Mouse (Mus musculus) cerebellum, postnatal 36 days (tissue): Measurements from ENCODE around the gene Dgkz.

Experiments used
- DNase-seq, 2 experiments: peaks; one replicate each; pipeline ENCODE4 v3.0.0; 2021 to 2022; ENCODE audit warnings: mixed read lengths in 2 of 2

Gene Dgkz

DNA sequence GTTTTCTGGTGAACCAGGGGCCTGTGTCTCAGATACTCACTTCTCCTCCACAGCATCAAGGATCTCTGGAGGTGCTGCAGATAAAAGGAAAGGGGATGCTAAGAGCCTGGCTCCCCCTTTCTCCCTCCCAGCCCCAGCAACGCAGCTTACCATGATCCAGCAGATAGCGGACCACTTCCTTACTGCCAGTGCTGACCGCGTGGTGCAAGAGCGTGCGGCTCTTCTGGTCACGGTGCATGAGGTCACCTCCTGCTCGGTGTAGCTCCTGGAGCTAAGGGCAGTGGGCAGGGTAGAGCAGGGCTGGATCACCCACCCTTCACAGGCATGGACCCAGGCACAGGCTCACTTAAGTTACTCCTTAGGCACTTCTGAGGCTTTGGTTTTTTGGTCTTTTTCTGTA lies 41.6 kb downstream of the Dgkz start:
- DNase-seq, result no peak

DNA sequence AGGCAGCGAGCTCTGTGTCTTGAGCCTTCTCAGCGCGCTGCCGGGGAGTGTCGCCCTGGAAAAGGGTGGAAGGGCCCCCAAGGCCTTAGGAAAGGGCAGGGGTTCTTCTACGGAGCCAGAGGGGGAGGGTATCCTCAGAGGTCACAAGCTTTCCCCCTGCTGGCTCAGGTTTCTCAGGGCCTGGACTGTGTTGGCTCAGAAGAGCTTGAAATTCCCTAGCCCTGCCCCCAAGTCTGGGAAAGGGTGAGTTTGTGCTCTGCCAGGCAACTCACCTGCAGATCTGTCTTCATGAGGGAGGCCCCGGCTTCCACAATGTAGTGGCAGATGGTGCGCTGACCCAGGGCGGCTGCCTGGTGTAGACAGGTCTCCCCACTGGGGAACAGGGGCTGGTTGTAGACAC lies 42.2 kb downstream of the Dgkz start:
- DNase-seq, result peak; percentile 75 to 79

DNA sequence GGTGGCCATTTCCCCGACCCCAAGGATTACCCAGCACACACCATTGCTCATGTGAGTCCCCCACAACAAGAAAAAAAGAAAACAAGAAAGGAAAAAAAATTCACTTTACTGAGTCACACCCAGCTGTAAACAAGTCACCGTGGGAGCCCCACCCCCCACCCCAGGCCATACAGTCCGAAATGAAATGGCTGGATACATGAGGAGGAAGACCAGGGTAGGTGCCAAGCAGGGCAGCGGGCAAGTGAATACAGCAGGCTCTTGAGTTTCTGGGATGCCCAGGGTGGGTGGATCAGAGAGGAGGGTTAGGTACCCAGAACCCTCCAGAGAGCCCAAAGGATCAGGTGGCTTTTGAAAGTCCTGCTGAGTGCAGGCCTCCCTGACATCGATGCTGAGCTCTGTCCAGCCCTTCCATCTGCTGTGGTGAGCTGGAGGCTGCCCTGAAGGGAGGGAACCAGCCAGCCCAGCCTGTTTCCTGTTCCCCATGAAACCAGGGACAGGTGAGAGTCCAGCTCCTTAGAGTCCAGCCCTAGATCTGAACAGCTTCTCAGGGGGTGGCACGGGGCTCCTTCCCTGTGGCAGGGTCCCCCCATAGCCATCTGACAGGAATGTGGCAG lies 42.8 kb downstream of the Dgkz start:
- DNase-seq, result peak; percentile 60

DNA sequence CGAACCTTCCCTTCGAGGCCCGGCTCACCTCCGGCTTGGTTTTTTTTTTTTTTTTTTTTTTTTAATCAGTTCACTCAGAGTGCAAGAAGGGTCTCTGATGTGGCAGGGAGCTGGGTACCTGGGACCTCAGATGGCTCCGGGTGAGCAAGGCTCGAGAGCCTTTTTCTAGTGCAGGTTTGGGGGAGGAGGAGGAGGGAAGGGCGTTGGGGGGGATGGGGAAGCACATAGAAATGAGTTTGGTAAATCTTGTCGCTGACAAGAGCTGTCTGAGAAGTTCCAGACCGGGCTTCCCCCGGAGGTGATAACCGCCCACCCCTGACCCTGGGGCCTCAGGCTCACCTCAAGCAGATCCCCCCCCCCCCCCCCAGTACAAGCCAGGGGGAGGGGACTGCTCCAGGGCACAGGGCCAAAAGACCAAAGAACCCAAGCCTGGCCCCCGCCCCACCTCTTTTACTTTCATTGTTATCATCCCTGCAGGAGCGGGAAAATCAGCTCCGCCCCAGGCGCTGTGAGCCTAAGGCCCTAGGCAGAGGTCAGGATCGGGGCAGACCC lies 43.4 kb downstream of the Dgkz start, which contains the start of gene Mdk:
Gene Mdk (minus strand): TSS at position 138 of the 552 bp plus-strand sequence.
- DNase-seq, result peak in 1 of 2 experiments; percentile 19

DNA sequence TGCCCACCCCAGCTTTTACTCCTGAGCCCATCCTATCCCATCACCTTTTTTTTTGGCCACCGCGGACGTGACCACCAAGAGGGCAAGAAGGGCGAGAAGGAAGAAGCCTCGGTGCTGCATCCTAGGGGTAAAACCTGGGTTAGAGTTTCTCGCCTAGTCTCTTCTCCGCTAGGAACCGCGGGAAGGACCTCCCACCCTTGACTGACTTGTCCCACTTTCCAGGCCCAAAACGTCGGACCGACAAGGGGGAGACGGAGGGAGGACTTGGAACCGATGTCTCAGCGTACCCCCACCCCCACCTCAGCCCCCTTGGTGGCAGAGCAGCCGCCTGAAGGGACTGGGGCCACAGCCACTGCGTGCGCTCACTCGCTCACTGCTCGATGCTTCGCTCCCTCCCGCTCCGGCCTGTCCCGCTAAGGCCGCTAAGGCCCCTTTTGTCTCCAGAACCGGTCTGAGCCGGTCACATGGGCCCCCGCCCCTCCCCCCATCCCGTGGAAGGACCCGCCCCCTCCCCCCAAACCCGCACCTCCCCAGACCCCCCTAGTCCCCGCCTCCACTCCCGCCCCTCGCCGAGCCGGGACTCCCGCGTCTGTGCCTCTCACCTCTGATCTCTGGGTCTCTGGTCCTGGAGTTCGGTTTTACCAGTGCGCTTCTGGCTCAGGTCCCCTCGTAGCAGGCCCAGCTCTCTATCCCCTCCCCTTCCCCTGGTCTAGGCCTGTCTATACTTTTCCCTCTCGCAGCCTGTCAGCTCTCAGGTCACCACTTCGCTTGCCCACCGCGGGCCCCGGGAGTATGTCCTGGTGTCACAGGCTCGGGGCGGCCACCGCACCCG lies 44.1 kb downstream of the Dgkz start:
- peak; percentile 19 to 42 for DNase-seq

DNA sequence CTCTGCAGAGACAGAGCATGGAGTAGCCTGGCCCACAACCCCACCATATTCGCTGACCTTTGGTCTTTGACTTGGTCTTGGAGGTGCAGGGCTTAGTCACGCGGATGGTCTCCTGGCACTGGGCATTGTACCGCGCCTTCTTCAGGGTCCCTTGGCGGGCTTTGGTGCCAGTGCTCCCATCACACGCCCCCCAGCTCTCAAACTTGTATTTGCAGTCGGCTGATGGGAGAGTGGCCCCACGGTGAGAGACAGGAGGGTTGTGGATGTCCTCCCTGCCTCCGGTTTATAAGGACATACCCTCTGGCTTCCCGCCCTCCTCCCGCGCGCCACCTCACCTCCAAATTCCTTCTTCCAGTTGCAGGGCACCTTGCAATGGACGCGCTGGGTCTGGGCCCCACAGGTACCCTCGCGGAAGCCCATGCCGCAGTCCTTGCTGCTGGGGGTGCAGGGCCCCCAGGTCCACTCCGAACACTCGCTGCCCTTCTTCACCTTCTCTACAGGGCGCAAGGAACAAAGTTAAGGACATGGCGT lies 44.8 kb downstream of the Dgkz start:
- peak in 1 of 2 experiments; percentile 15 for DNase-seq

DNA sequence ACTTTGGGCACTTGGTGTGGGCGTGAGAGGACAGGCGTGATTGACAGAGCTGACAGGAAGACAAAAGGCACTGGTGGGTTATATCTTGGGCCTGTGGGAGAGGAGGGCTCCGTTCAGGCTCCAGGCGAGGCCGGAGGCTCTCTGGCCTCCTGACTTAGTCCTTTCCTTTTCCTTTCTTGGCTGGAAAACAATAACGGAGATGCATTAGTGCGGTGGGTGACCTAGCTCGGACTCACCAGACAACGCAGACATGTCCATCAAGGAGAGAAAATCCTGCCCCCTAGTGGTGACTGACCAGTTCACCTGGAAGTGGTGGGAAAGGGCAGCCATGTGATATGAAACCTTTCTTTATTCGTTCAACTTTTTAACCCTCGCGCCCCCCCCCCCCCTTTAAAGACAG lies 45.7 kb downstream of the Dgkz start:
- peak; percentile 64 to 76 for DNase-seq

DNA sequence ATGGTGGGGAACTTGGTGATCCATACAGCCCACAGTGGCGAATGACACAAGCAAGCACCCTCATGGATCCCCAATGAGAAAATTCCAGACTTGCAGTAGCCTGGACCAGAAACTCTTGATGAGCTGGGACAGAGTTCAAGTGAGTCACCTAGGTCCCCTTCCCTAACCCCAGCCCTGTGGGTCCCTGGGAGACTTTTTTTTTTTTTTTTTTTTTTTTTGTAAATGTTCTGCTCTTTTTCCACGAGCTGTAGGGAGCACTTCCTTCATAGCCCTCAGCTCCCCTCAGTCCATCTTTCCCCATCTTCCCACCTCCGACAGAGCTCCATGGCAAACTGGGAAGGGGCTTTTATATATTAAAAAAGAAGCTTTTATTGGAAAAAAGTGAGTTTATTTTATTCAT lies 46.2 kb downstream of the Dgkz start:
- DNase-seq, result no peak

DNA sequence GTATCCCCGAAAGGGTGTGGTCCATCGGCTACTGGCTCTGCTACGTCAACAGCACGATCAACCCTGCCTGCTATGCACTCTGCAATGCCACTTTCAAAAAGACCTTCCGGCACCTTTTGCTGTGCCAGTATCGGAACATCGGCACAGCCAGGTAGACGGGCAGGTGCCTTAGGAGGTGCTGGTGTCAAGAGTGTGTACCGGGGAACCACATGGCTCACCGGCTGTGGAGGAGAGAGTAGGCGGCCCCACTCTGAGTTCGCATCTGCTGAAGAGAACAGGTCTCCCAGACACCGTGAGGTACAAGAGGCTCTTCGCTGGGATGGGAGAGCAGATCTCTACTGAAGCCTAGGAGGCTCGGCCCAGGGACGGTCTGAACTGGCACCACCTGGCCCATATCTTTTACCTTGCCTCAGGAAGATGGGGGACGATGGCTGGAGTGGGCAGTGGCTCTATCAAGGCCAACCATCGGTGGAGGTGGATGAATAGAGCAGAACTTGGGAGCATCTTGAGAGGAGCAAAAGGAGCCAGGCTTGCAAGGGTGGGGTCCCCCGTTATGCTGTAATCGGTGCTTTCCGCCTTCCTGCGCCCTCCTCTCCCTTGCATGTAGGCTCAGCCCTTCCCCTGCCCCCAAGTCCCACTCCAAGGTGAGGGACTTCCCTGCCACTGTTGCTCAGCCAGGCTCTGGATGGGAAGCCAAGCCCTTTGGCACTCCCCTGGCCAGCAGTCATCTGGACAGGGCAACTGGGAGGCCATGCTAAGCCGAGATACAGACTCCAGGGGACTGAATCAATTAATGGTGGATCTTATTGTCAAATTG lies 46.9 kb downstream of the Dgkz start:
- DNase-seq, result peak; percentile 38 to 42

DNA sequence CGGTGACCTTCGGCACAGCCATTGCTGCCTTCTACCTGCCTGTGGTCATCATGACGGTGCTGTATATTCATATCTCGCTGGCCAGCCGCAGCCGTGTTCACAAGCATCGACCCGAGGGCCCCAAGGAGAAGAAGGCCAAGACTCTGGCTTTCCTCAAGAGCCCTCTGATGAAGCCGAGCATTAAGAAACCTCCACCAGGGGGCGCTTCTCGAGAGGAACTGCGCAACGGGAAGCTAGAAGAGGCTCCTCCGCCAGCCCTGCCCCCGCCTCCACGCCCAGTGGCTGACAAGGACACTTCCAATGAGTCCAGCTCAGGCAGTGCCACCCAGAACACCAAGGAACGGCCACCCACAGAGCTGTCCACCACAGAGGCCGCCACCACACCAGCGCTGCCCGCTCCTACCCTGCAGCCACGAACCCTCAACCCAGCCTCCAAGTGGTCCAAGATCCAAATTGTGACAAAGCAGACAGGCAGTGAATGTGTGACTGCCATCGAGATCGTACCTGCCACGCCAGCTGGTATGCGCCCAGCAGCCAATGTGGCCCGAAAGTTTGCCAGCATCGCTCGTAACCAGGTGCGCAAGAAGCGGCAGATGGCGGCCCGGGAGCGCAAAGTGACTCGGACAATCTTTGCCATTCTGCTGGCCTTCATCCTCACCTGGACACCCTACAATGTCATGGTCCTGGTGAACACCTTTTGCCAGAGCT lies 47.7 kb downstream of the Dgkz start:
- DNase-seq, result peak; percentile 85 to 89

DNA sequence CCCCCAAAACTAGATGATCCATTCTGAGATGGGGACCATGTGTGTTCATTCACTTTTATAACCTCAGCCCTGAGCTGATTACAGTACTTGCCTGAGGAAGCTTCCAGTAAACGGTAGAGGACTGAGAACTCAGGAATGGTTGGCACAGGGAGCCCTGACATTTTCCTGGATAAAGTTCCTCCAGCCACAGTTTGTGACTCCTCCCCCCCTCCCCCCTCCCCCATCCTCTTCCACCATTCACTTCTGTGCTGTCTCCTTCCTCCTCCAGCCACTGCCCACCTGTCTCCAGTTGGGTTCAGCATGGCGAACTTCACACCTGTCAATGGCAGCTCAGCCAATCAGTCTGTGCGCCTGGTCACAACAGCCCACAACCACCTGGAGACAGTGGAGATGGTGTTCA lies 48.7 kb downstream of the Dgkz start, which contains the start of gene Chrm4:
Gene Chrm4 (plus strand): TSS at position 301 of the 400 bp plus-strand sequence.
- no peak for DNase-seq

DNA sequence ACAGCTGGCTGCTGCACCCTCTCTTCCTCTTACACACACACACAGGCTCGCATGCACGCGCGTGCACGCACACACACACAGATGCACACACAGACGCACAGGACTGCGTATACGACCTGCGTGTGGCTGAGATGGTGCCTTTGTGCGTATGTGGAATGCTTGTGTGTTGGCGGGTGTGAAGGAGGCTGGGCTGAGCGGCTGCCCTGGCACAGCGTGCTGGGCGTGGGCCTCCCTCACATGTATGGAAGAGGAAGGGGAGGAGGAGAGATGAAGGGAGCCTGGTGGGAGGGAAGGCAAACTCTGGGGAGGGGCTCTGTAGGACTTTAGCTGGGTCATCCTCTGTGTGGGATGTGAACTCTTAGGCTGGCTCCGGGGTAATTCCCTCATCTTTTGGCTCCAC lies 50.2 kb downstream of the Dgkz start:
- no peak for DNase-seq

DNA sequence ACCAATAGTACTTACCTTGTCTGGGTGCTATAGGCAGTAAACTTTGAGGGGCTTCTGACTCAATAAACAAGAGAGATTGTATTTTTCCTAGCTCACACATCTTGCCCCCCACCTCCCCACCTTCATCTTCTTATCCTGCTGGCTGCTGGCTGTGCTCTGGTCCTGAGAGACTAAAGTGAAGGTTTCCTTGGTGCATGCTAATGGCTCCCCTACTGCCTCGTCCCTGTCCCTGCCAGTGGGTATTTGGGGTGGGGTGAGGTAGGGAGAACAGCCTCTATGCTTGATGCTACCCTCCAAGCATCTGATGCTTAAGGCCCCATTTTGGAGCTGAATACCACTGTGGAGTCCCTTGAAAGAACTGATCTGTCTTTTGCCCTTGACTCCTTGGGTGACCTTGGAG lies 50.9 kb downstream of the Dgkz start:
- no peak for DNase-seq

DNA sequence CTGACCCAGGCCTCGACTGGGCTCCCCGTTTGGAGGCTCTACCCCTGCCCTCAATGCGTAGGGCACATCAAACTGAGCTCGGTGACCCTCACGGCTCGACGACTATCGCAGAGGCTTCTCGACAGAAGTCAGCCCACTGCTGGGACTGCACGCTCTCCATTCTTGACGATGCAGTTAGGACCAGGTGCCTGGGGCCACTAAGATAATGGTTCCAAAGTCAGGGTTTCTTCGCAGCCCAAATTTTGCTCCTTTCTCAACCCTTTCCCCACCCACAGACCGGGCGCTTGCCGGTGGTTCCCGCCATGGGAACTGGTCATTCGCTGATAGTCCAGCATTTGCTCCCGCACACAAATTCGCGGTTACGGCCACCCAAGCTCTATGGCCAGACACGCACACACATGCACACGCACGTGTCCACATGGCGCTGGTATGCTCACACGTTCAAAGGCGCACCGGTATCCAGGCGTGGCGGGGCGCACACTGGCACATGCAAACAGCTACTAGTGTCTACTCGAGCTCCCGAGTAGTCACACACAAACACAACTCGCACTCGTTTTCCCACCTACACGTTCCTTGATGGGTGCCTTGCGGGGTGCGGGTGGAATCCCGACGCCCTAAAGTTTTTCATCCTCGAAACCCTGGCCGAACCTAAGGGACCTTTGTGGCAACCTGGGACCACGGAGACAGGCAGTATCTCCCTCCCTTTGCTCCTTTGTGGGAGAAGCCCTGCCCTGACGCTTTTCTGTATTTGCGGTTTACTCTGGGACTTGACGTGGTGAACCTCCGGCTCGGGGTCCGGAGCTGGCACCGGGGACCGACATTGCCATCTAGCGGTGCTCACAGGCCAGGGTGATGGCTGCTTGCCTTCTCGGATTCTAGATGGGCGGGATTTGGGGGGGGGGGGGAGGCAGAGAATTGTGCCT lies 52.0 kb downstream of the Dgkz start:
- peak; percentile 75 to 80 for DNase-seq

DNA sequence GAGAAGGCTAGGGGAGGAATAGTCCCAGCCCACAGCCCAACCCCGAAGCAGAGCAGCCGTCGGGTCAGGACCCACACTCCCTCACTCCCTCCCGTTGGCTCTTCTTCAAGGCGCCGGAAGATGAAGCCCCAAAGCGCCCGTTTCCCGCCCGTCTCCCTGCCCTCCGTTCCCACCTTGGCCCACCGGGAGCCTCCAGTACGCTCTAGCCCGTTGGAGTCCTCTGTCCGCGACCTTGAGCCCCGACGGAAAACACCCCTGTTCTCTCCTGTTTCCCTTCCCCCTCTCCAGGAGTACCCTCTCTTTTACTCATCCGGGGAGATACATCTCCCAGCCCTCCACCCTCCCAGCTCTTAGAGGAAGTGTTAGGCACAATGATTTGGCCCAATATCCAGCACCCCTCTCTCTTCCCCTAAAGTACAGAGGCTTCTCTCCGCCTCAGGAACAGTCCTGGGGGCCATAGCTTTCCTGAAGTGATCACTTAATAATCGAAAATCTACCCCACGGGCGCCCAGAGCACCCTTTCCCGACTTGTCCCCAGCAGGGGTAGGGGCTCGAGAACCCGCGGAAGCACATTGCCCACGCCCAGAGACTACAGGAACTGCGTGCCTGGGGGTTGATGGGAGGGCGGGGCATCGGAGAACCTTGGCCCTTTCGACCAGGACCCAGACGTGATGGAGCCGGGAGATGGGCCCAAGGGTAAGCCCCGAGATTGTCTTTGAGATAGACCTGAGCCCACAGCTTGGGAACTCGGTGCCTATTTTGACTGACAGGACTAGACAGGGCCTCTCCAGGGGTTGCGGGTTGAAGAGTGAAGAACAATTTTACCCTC lies 52.9 kb downstream of the Dgkz start:
- DNase-seq, result peak in 1 of 2 experiments; percentile 5

DNA sequence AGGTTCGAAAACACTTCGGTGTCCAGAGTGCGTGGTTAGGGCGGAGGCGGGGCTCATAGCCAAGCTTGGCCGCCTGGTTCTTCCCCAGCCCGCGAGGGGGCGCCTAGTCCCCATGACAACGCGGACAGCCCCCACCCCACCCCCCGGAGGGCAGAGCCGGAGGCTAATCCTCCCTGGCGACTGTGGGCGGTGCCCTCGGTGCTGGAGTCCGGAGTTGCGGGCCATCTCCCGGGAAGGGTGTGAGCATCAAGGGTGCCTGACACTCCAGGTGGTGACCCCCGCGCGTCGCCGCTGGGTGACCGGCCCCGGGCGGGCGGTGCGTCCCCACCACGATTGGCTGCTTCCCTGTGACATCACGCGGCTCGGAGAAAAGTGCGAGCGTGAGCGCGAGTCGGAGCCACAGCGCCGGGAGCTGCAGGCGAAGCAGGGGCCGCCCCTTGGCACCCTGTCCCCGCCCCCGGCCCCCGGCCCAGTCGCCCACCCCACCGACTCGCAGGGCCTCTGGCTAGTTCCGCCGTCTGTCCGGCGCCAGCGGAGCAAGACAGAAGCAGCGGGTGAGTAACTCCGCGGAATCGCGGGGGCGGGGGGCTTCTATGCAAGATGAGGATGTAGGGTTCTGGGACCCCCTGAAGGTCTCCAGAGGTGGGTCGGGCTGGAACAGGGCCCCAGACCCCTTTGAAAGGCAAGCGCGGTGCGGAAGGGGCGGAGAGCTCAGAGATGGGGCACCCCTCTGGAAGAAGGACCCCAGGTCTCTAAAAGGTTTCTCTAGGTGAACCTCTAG lies 53.7 kb downstream of the Dgkz start:
- DNase-seq, result peak; percentile 41 to 61

DNA sequence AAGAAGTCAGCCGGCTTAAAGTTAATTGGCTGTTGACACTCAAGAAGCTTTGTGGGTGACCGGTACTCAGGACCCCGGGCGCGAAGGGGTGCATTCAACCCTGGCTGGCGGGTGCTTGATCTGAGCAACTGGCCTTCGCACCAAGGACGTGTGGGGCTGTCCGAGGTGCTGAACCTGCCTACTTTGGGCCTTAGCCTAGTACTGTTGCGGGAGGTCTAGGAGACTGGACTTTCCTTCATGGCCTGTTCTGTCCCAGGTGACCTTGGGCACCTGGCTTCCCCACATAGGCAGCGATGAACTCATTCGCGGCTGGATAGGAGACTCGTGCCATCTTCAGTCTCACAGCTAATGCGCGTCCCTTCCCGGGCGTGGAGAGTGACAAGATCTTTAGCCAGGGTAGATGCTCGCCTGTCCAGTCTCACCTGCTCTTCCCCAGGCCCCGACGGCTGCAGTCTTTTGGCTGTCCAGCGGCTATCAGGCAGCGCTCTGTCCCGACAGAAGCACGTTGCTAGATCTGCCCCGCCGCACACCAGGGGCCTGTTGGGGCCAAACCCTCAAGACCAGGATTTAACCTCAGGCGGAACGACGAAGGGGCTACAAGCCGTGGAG lies 54.4 kb downstream of the Dgkz start:
- peak; percentile 14 to 18 for DNase-seq

DNA sequence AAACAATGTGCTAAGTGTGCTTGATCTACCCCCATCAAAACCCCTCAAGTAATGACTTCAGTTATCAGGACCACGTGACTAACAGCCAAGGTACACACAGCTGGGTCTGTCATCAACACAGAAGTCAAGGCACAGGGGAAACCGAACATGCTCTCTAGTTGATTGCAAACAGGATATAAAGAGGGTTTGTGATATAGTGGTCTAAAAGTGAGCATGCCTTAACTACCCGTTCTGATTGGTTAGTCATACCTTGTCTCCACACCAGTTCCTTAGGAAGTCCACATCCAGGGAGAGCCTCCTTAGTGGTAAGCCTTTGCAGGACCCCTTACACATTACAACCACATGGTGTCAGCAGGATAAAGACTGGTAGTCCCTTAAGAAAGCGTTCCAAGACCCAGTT lies 55.5 kb downstream of the Dgkz start:
- DNase-seq, result no peak

DNA sequence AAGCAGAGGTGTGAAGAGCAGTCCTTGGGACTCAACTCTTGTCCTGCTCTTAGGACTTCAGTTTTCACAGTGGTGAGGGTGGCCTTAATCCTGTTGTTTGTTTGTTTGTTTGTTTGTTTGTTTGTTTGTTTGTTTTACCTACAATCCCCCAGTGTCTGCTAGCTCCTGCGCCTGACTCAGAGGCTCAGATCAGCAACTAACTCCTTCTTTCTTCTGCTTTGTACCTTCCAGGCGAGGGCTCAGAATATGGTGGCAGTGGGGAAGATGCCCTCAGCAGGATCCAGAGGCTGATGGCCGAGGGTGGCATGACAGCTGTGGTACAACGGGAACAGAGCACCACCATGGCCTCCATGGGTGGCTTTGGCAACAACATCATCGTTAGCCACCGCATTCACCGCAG lies 58.6 kb downstream of the Dgkz start:
- no peak for DNase-seq
